Mouse (Mus musculus) bone marrow, adult 2 months (tissue): ENCODE measurements around the gene Gjb5.

ENCODE experiments used
- CTCF ChIP-seq: fragments of 200-500 bp; IDR thresholded peaks from 2 replicates; pipeline ENCODE4 v1.5.1; 2011; ENCODE audit warnings: low read length, control low read depth; ENCODE audit not compliant: control insufficient read depth, insufficient read depth
- POLR2A ChIP-seq: fragments of 200-500 bp; IDR thresholded peaks from 2 replicates; pipeline ENCODE4 v1.6.1; 2011; ENCODE audit warnings: low read depth, mild to moderate bottlenecking, control low read depth, low read length, borderline replicate concordance; ENCODE audit not compliant: control insufficient read depth

GRCm38 (mm10) chr4:127368379-127368973 is 10.5 kb upstream of the Gjb5 start:
- TF ChIP-seq POLR2A: no peak
- peak; percentile 90 for TF ChIP-seq CTCF
